Mouse (Mus musculus) gastrocnemius, adult 18-20 months (tissue): ENCODE results near the gene Daam1. TPM values are rescaled to one million over a fixed set of nuclear protein-coding genes. Genes with fewer than 3 reads are reported as not detected.

Source experiments
- DNase-seq: peaks from one replicate; pipeline ENCODE4 v3.0.0; 2021; ENCODE audit warnings: low spot score
- total RNA-seq, 2 experiments: library from RNA; stranded (reverse); gene quantifications; 2 replicates each; pipeline ENCODE4 v1.2.3; 2021

Gene Daam1
- total RNA-seq, 2 experiments from 2014 or later, result 9.5 to 11.7 TPM

DNA sequence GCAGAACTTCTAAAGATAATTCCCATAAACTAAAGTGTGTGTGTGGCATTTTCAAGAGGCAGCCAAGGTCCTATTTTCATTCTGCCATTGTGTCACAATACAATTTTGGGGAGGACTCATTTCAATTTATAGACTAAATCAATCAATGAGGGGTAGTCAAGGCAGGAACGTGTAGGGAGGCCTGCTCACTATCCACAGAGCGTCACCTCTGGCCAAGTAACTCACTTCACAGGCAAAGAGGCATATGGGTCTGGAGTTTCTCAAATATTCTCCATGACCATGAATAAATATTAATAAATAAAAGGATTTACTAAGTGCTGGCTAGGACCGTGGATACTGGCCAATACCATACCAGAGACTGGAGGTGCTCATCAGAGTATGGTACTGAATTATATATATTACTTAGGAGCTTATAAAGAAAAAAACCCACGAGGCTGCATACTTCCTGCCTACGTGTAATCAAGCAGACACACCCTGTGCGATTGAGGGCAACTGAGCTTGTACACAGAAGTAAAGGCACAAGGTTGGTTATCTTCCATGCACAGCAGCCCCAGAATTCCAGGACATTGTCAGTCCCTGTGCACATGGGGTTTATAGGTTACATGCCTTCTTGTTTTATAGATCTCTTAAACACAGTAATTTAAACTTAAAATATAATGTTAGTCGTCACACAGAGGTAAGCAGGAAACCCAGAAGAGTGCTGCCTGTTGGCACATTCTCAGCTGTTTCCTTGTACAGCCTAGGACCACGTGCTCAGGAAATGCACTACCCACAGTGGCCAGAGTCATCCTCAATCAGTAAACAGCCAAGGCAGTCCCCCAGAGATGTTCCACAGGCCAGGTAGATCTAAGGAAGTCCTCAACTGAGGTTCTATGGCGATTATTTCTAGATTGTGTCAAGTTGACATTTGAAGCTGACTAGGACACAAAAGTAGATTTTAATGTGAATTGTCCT lies 101.8 kb downstream of the Daam1 start:
- no peak for DNase-seq

GRCm38 (mm10) chr12:71933989-71934645 lies 103.2 kb downstream of the Daam1 start:
- DNase-seq, result no peak

- DNase-seq, result peak; percentile 45
These were observed 105.8 kb downstream of the Daam1 start for GRCm38 (mm10) chr12:71936636-71937035.

DNA sequence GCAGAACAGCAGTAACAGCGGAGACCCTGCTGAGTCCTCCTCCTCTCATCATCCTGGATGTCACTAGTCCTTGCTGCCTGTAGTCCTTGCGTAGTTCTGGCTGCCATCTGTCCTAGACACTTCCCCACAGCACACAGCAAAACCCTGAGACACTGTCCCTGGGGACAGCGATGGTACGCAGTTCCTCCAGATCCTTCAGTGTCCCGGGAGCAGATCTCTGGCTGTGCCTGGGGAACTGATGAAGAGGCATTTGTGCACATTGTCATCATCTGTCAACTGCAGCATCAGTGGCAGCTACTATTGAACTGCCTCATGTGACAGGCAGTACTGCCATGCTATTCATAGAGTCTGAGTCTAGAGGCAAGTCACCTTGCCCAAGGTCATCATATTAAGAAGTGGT lies 107.6 kb downstream of the Daam1 start:
- DNase-seq, result no peak

DNA sequence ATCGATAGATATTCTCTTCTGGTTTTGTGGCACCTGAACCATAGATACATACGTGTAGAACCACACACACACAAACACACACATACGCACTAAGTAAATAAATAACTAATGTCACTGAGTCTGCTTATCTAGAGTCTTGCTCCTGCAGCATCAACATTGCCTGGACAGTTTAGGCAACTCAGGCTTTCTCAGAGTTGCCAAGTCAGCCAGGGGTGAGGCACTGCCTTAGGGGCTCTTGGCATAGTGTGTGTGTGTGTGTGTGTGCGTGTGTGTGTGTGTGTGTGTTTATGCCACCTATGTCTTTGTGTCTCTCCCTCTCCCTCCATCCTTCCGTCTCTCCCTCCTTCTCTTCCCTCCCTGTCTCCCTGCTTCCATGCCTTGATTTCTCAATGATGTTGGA lies 110.4 kb downstream of the Daam1 start:
- DNase-seq, result no peak

- DNase-seq, result no peak
These were observed 112.2 kb downstream of the Daam1 start for GRCm38 (mm10) chr12:71943112-71943511.

GRCm38 (mm10) chr12:71943646-71944045 lies 112.8 kb downstream of the Daam1 start:
- no peak for DNase-seq

DNA sequence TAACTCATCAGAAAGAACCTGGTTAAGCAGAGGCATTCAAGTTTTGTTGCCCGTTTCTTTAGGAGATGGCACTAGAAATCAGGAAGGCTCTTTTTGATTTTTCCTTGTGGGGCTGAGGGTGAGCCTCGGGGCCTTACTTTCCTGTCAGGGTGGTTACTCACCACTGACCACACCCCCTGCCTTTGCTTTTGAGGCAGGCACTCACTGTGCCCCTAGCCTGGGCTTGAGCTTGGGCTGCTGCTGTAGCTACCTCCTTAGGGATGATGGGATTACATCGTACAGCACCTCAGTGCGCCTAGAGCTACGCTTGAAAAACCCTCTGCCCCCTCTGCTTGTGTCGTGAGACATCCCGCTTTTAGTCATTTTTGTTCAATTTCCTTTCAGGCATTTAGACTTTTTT lies 115.0 kb downstream of the Daam1 start:
- no peak for DNase-seq

- no peak for DNase-seq
These were observed 115.6 kb downstream of the Daam1 start for GRCm38 (mm10) chr12:71946448-71946847.

DNA sequence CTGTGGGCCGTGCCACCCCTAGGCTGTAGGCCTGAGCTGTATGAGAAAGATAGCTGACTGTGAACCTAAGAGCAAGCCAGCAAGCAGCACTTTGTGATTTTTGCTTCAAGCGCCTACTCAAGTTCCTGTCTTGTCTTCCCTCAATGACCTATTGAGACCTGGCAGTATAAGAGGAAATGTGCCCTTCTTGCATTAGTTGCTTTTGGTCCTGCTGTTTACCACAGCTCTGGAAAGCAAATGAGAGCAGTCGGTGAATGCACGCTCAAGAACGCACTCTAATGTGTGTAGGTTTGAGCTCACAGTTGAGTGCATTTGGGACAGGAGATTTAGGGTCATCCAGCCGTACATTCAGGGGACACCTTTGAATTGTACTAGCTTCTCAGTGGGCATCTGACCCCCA lies 118.1 kb downstream of the Daam1 start:
- DNase-seq, result no peak

DNA sequence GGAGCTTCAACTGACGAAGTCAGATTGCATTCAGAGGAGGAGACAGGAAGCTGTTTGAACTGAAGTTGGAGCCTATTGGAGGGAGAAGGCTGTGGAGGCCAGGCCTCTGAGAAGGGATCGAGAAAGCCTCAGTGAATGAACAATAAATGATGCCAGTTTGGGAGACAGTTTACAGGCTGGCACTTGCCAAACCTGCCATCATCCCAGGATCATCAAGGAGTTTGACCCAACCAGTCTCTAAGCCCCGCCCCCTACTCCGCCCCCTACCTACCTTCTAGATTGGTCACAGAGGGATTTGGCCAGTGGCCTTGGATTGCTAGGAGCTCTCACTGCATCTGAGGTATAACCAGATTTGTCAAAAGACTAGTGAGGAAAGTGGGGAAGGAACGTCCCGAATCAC lies 118.7 kb downstream of the Daam1 start:
- DNase-seq, result no peak

DNA sequence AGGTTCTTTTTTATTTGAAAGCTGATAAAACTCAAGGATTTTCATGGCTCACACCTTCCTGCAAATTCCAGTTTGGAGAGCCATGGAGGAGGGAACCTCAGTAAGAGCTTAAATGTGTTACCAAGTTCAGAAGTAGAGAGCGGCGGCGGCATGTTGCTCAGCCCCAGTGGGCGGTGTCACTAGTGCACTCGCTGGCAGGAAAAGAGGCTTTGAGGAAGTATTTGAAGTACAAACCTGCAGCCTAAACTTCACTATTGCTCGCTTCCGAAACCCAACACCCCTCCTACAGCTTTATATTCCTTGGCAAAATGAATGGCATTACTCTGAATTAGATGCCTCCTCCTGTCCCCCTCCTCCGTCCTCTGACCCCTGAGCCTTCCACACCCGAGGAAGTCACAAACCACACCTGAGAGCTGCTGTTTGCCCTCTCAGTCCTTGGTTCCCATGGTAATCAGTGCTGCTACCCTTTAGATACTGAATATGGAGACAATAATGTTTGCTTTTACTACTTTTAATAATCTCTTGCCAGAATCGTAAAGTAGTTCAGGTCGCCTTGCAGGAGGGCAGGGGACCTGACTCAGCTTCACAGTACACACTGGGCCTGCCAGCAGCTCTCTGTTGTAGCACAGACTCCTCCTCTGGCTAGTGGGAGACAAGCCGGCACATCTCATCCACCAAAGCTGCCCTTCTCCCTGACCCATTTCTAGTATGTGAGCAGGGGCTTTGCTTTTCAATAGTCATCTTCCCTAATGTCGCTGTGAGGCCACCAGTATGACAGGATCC lies 119.4 kb downstream of the Daam1 start:
- no peak for DNase-seq

DNA sequence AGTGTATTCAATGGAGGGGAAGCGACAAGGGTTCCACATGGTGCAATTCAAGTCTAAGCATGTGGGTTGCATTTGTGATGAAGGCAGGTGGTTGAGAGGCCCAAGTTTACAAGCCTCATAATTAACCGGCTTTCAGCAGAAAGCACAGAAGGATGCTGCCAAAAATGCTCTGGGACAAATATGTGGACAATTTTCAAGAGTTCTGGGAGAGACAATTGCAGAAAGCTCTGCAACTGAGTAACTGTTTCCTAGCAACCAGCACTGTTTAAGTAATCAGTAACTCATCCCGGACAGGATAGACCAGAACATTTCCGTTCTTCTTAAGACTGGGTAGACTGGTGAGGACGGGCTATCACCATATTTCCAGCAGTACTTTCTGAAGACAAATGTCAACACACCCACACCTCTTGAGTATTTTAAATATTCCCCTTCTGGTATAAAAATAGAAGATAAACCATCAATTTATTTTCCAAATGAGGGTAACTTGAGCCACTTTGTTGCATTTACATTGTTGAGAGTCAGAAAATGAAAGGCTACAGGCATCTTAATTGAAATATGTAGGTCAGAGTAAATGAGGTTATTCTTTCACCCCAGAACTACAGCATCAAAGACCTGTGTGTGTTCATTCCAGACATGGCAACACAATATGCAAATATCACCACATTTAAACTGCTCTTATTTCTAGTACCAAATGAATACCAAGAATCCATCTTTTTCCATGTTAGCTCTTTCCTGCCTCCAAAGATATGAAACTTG lies 123.5 kb downstream of the Daam1 start:
- peak; percentile 53 for DNase-seq

DNA sequence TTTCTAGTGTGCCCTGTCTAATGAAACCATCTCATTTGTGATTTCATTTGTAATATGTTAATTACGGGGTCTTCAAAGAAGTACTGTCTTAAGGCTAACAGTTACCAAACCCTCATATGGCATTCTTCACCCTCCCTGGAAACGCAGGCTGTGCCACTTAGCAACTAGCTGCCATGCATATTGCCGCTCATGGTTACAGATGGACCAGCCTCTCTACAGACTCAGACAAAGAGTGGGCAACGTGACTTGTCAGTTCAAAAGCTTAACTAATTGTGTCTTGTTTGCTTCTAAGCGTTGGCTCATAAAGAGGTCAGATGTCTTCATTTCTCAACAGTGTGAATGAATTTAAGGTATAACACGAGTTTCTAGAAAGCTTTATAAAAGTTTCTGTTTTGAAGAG lies 126.1 kb downstream of the Daam1 start:
- DNase-seq, result no peak

DNA sequence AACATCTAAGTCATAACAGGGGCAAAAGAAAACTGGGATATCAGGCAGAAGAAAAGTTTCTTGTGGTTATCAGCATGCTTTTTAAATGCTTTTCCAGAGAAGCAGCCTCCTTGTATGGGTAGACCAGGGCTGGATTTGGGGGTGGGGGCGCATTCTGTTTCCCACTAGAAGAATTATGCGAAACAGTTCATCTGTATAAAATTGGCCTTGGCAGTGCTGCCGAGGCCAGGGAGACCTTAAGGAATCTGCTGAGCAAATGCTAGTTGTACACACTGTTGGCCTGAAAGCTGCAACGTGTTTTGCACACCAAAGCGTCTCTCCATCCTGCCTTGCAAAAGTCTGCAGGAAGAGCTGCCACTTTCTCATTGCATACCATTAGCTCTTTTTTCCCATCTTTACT lies 126.6 kb downstream of the Daam1 start:
- DNase-seq, result no peak

DNA sequence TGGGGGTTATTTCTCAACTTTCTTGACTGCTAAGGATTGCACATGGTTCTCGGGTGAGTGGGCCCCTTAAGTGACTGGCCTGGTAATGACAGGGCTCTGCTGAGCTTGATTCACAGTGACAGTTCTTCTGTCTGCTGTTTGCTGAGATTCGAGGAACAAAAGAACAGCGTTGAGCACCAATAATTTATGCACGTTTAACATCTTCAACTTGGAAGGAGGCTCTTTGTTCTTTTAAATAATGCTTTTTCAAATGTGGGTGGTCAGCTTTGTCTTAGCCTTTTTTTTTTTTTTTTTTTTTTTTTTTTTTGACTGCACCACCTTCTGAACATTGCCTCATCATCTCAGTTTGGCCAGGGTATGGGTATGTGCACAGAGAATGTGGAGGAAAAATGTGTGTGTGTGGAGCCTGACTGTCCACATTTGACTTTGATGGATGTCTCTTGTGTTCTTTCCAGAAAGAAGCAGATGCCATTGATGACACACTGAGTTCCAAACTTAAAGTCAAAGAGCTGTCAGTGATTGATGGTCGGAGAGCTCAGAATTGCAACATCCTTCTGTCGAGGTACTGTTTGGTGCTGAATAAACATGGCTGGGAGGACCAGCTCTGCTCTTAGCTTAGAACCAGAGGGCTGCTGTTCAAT lies 128.6 kb downstream of the Daam1 start:
- no peak for DNase-seq

- no peak for DNase-seq
These were observed 130.8 kb downstream of the Daam1 start for GRCm38 (mm10) chr12:71961671-71962070.

- no peak for DNase-seq
These were observed 131.7 kb downstream of the Daam1 start for GRCm38 (mm10) chr12:71962616-71963015.

DNA sequence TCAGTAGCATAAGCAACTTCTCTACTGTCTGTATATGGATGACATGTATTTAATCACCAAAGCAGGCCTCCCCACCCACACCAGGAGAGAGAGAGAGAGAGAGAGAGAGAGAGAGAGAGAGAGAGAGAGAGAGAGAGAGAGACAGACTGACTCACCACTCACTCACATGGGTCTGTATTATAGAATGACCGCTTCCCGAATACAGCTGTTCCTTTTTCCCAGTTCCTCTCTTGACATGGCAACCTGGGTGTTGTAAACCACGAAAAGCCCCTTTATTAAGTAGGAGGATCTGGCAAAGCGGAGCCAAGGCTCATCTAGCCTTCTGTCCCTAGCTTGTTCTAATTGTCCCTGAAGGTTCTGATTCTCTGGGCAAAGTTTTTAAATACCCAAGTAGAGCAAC lies 137.7 kb downstream of the Daam1 start:
- DNase-seq, result no peak

DNA sequence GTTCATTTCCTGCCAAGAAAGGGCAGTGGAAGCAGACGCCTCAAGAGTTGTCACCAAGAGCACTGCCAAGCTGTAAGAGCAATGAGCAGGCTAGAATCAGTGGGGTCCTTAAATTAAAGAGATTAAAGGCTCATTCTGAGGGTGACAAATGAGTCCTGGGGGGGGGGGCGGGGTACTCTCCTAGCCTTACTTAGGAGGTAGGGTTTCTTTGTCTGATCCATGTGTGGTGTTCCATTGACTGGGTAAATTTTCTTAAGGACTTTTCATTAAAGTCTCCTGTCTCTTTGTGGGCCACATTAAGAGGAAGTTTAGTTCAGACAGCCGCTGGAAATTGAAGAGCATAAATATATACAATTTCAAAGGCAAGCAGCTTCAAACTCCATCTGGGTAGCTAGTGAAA lies 138.1 kb downstream of the Daam1 start:
- no peak for DNase-seq

DNA sequence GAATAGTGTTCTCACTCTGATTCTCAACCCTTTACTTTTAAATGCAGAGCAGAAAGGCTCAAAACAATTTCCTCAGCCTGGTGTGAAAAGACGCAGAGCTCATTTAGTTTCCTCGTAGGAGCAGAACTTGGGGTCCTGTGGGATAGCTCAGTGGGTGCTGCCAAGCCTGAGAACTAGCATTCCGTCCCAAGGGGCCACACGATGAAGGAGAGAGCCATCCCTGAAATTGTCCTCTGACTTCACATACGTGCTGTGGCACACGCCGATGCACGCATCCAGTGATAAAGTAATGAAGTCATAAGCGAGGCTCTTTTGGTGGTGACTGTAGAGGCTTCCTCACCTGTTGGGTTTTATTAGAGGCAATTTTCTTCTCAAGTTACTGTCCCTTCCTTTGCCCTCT lies 138.6 kb downstream of the Daam1 start:
- no peak for DNase-seq
